In the genomic region with DNA sequence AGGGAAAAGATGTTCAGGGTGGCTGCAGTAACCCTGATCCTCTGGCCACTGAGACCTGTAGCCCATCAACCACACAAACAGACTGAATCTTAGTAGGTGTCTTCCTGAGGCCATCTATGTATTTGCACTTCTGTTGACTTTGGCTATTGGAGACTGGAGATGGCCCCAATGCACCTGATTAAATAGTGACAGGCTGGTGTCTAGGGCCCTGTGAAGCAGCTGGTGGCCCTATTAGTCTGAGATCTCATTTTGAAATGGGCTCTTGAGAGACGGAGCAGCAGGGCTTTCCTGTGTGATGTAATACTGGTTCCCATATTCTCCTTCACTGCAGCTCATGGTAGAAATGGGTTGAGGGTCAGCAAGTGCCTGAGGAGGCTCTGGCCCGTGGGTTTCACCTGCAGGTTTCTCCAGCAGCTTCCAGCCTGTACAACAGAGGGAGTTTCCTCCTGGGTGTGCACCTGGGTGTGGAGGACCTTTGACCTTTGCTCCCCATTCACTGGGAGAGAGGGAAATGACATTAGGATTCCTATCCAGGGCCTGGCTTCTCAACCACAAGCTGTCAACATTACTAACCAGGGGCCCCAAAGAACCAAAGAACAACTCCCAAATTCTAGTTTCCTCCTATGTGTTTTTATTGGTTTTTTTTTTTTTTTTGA, we compare ENCODE assay signal across 21 mouse cellular contexts. TPM values are rescaled to one million over a fixed set of nuclear protein-coding genes. Genes with fewer than 3 reads are reported as not detected.
DNase-seq lines count a peak whose midpoint lies in the region; ATAC-seq and TF ChIP-seq lines count a peak whose summit lies in the region.
"Had no signal": no experiment of that assay in that cellular context is flagged by ENCODE, and none has a peak within 500 bp of the region (broad histone marks: within the 10 kb centered on the region; RNA-seq: fewer than 3 reads in every experiment).

No protein-coding gene starts in this region.

- 38% methylated on average over 2 of the region's 2 CpGs for WGBS in kidney, adult 2 months
- WGBS in stomach, embryonic 15.5 days: 55% methylated on average over 2 of the region's 2 CpGs
- 52% methylated on average over 2 of the region's 2 CpGs for WGBS in hindbrain, embryonic 10.5 days
- 44% methylated on average over 2 of the region's 2 CpGs for WGBS in midbrain, embryonic 11.5 days

- H3K4me3 ChIP-seq in kidney, adult 2 months (ENCODE audit: insufficient read depth, low read depth, low read length): no peak overlapping the region
- H3K4me3 ChIP-seq in stomach, embryonic 15.5 days (replicated peaks): no peak overlapping the region
- H3K4me3 ChIP-seq in hindbrain, embryonic 10.5 days: no peak overlapping the region
- no peak overlapping the region for H3K4me3 ChIP-seq in midbrain, embryonic 11.5 days (ENCODE audit: low read depth, low read length)
- H3K4me3 ChIP-seq: forebrain, embryonic 12.5 days; heart, adult 2 months; heart, embryonic 15.5 days; limb, embryonic 12.5 days; lung, embryonic 15.5 days; midbrain, embryonic 15.5 days had no signal

- no peaks in the 10 kb centered on the region for H3K27me3 ChIP-seq in kidney, adult 2 months (replicated peaks; ENCODE audit: control insufficient read depth, insufficient read depth, low read length)
- no peaks in the 10 kb centered on the region for H3K27me3 ChIP-seq in stomach, embryonic 15.5 days (replicated peaks)
- peaks cover 21% of the 10 kb centered on the region; the same call in 1 of the 2 replicates for H3K27me3 ChIP-seq in hindbrain, embryonic 10.5 days (ENCODE audit: insufficient read depth, poor library complexity, severe bottlenecking)
- no peaks in the 10 kb centered on the region for H3K27me3 ChIP-seq in midbrain, embryonic 11.5 days (ENCODE audit: control insufficient read depth, insufficient read depth, low read length)
- H3K27me3 ChIP-seq: CH12.LX; forebrain, embryonic 12.5 days; heart, embryonic 15.5 days; limb, embryonic 12.5 days; lung, embryonic 15.5 days; midbrain, embryonic 15.5 days had no signal

- TF ChIP-seq CTCF in kidney, adult 2 months (conservative IDR thresholded peaks at IDR 0.05; ENCODE audit: insufficient read depth, insufficient read length, low read depth, low read length): no peak

- TF ChIP-seq POLR2A in kidney, adult 2 months (IDR thresholded peaks at IDR 0.05; ENCODE audit: low read depth, low read length): no peak

- ATAC-seq in granulocyte monocyte progenitor cell, adult 5-6 weeks (replicated peaks; ENCODE audit: poor library complexity, severe bottlenecking): peak; percentile 45
- no peak for ATAC-seq in stomach, embryonic 15.5 days (ENCODE audit: insufficient read depth, low FRiP score, low read depth)
- ATAC-seq in cerebellum, adult (ENCODE audit: insufficient number of reproducible peaks, low FRiP score, low TSS enrichment): no peak
- no peak for ATAC-seq in midbrain, embryonic 11.5 days (ENCODE audit: low FRiP score)
- ATAC-seq: hindbrain, postnatal 0 days; midbrain, embryonic 15.5 days had no signal

- H3K9me3 ChIP-seq in stomach, embryonic 15.5 days: no peaks in the 10 kb centered on the region
- H3K9me3 ChIP-seq in hindbrain, embryonic 10.5 days: no peaks in the 10 kb centered on the region
- H3K9me3 ChIP-seq in midbrain, embryonic 11.5 days (ENCODE audit: control insufficient read depth, low read length): no peaks in the 10 kb centered on the region
- H3K9me3 ChIP-seq: forebrain, embryonic 12.5 days; heart, embryonic 15.5 days; limb, embryonic 12.5 days; lung, embryonic 15.5 days; midbrain, embryonic 15.5 days had no signal

- no peak overlapping the region for H3K9ac ChIP-seq in stomach, embryonic 15.5 days
- no peak overlapping the region for H3K9ac ChIP-seq in midbrain, embryonic 11.5 days (ENCODE audit: low read length)
- H3K9ac ChIP-seq: forebrain, embryonic 12.5 days; heart, embryonic 15.5 days; limb, embryonic 12.5 days; liver, embryonic 14.5 days; lung, embryonic 15.5 days; midbrain, embryonic 15.5 days had no signal

- no peak overlapping the region for H3K27ac ChIP-seq in kidney, adult 2 months (ENCODE audit: insufficient read depth, low read depth, low read length)
- peak overlapping the region; percentile 11; the same call in 1 of the 2 replicates for H3K27ac ChIP-seq in stomach, embryonic 15.5 days
- no peak overlapping the region for H3K27ac ChIP-seq in hindbrain, embryonic 10.5 days
- H3K27ac ChIP-seq in midbrain, embryonic 11.5 days (ENCODE audit: low read depth, low read length): no peak overlapping the region
- H3K27ac ChIP-seq: forebrain, embryonic 12.5 days; heart, adult 2 months; heart, embryonic 15.5 days; hindbrain, postnatal 0 days; limb, embryonic 12.5 days; liver, embryonic 14.5 days; lung, embryonic 15.5 days; midbrain, embryonic 15.5 days had no signal

- no peaks in the 10 kb centered on the region for H3K36me3 ChIP-seq in kidney, adult 2 months (ENCODE audit: control insufficient read depth, insufficient read depth, low read length)
- H3K36me3 ChIP-seq in stomach, embryonic 15.5 days: no peaks in the 10 kb centered on the region
- H3K36me3 ChIP-seq in hindbrain, embryonic 10.5 days: no peaks in the 10 kb centered on the region
- no peaks in the 10 kb centered on the region for H3K36me3 ChIP-seq in midbrain, embryonic 11.5 days (ENCODE audit: control insufficient read depth, insufficient read depth, low read length)
- H3K36me3 ChIP-seq: forebrain, embryonic 12.5 days; heart, embryonic 15.5 days; limb, embryonic 12.5 days; lung, embryonic 15.5 days; midbrain, embryonic 15.5 days had no signal

- H3K4me1 ChIP-seq in kidney, adult 2 months (ENCODE audit: control insufficient read depth, insufficient read depth, low read length): no peaks in the 10 kb centered on the region
- H3K4me1 ChIP-seq in stomach, embryonic 15.5 days: no peaks in the 10 kb centered on the region
- H3K4me1 ChIP-seq in hindbrain, embryonic 10.5 days (replicated peaks): peaks cover 17% of the 10 kb centered on the region
- no peaks in the 10 kb centered on the region for H3K4me1 ChIP-seq in midbrain, embryonic 11.5 days (ENCODE audit: control insufficient read depth, insufficient read depth, low read length)
- H3K4me1 ChIP-seq: forebrain, embryonic 12.5 days; heart, embryonic 15.5 days; limb, embryonic 12.5 days; lung, embryonic 15.5 days; midbrain, embryonic 15.5 days had no signal

- DNase-seq in kidney, adult 2 months: peak; percentile 51
- DNase-seq in kidney, adult 18-20 months: no peak
- peak; percentile 10 for DNase-seq in kidney, postnatal 14 days
- no peak for DNase-seq in hindbrain, embryonic 10.5 days (ENCODE audit: low spot score)
- no peak for DNase-seq in midbrain, embryonic 11.5 days (ENCODE audit: low spot score, missing footprints)
- DNase-seq: cerebellum, adult 2 months; heart, adult 2 months; thymus, postnatal 4 days had no signal

- H3K4me2 ChIP-seq in stomach, embryonic 15.5 days: no peak overlapping the region
- H3K4me2 ChIP-seq in midbrain, embryonic 11.5 days: no peak overlapping the region
- H3K4me2 ChIP-seq: forebrain, embryonic 12.5 days; heart, embryonic 15.5 days; limb, embryonic 12.5 days; lung, embryonic 15.5 days; midbrain, embryonic 15.5 days had no signal

RNA-seq across cellular contexts. Expression of gene Slc9a2, which starts 47.8 kb away (rescaled TPM):
- polyA plus RNA-seq in kidney, adult 2 months (2012; rRNA removed): 14.5 and 23.7 TPM in 2 replicates
- 0.32 TPM in 1 of 2 replicates, not detected in the other for total RNA-seq in granulocyte monocyte progenitor cell, adult 5-6 weeks (2014; fragmentation: Nextera tagmentation)
- total RNA-seq in granulocyte monocyte progenitor cell, adult 5-6 weeks (2017): 0.30 TPM in 1 of 2 replicates, not detected in the other
- polyA plus RNA-seq in stomach, embryonic 15.5 days (2015; fragmentation: Nextera tagmentation; extraction: Ambion mirVana): 1.8 and 2.3 TPM in 2 replicates
- 0.04 TPM in 1 of 2 replicates, not detected in the other for polyA plus RNA-seq in hindbrain, embryonic 10.5 days (2016; fragmentation: Nextera tagmentation; extraction: Ambion mirVana)
- 0.11 TPM in 1 of 2 replicates, not detected in the other for polyA plus RNA-seq in midbrain, embryonic 11.5 days (2014; fragmentation: Nextera tagmentation; extraction: Ambion mirVana)
- total RNA-seq: CH12.LX had no signal

RNA-seq across cellular contexts. Expression of gene Slc9a4, which starts 52.7 kb away (rescaled TPM):
- 2.9 and 5.0 TPM in 2 replicates for polyA plus RNA-seq in kidney, adult 2 months (2012; rRNA removed)
- total RNA-seq in granulocyte monocyte progenitor cell, adult 5-6 weeks (2014; fragmentation: Nextera tagmentation): not detected in 2 replicates
- total RNA-seq in granulocyte monocyte progenitor cell, adult 5-6 weeks (2017): not detected in 2 replicates
- polyA plus RNA-seq in stomach, embryonic 15.5 days (2015; fragmentation: Nextera tagmentation; extraction: Ambion mirVana): 3.2 and 5.3 TPM in 2 replicates
- not detected in 2 replicates for polyA plus RNA-seq in hindbrain, embryonic 10.5 days (2016; fragmentation: Nextera tagmentation; extraction: Ambion mirVana)
- not detected in 2 replicates for polyA plus RNA-seq in midbrain, embryonic 11.5 days (2014; fragmentation: Nextera tagmentation; extraction: Ambion mirVana)
- total RNA-seq: adrenal gland, adult 18-20 months; hematopoietic stem cell, adult 5-6 weeks had no signal
- polyA plus RNA-seq: forebrain, embryonic 12.5 days; heart, embryonic 15.5 days; hindbrain, postnatal 0 days; limb, embryonic 12.5 days; liver, embryonic 14.5 days; lung, embryonic 15.5 days; midbrain, embryonic 15.5 days had no signal

Comparison
In these comparisons a context has a peak if more than half of its experiments do, and no peak if none do; other contexts are left out.
1. DNase-seq: peak in kidney, adult 2 months (single experiment) and kidney, postnatal 14 days (single experiment); none in kidney, adult 18-20 months (single experiment), hindbrain, embryonic 10.5 days (single experiment) and midbrain, embryonic 11.5 days (single experiment).